In genomic region chr7:109220026-109220425, GRCm38 (mm10) we compare ENCODE assay signal across 21 mouse cellular contexts. TPM values are rescaled to one million over a fixed set of nuclear protein-coding genes. Genes with fewer than 3 reads are reported as not detected.
DNase-seq lines count a peak whose midpoint lies in the region; ATAC-seq lines count a peak whose summit lies in the region.
"Had no signal": no experiment of that assay in that cellular context is flagged by ENCODE, and none has a peak within 500 bp of the region (broad histone marks: within the 10 kb centered on the region; RNA-seq: fewer than 3 reads in every experiment).

No protein-coding gene starts in this region.

- H3K27ac ChIP-seq in hindbrain, embryonic 13.5 days: peak overlapping the region; percentile 45
- H3K27ac ChIP-seq in hindbrain, embryonic 14.5 days: no peak overlapping the region
- no peak overlapping the region for H3K27ac ChIP-seq in neural tube, embryonic 11.5 days (ENCODE audit: low read depth, low read length)
- H3K27ac ChIP-seq in neural tube, embryonic 15.5 days (replicated peaks): no peak overlapping the region
- H3K27ac ChIP-seq: intestine, embryonic 15.5 days had no signal

- no peak overlapping the region for H3K4me3 ChIP-seq in hindbrain, embryonic 13.5 days
- no peak overlapping the region for H3K4me3 ChIP-seq in hindbrain, embryonic 14.5 days (replicated peaks; ENCODE audit: low read length)
- no peak overlapping the region for H3K4me3 ChIP-seq in neural tube, embryonic 11.5 days (ENCODE audit: low read depth, low read length)
- no peak overlapping the region for H3K4me3 ChIP-seq in neural tube, embryonic 15.5 days (replicated peaks)
- H3K4me3 ChIP-seq: intestine, embryonic 15.5 days had no signal

- 71% methylated on average over 4 of the region's 4 CpGs for WGBS in hindbrain, embryonic 13.5 days
- WGBS in hindbrain, embryonic 14.5 days: 70% methylated on average over 4 of the region's 4 CpGs
- 87% methylated on average over 4 of the region's 4 CpGs for WGBS in neural tube, embryonic 11.5 days
- 78% methylated on average over 4 of the region's 4 CpGs for WGBS in neural tube, embryonic 15.5 days

- H3K36me3 ChIP-seq in hindbrain, embryonic 13.5 days: no peaks in the 10 kb centered on the region
- no peaks in the 10 kb centered on the region for H3K36me3 ChIP-seq in hindbrain, embryonic 14.5 days (replicated peaks; ENCODE audit: control insufficient read depth, insufficient read depth)
- H3K36me3 ChIP-seq in neural tube, embryonic 11.5 days (ENCODE audit: control insufficient read depth, insufficient read depth, low read length): no peaks in the 10 kb centered on the region
- no peaks in the 10 kb centered on the region for H3K36me3 ChIP-seq in neural tube, embryonic 15.5 days
- H3K36me3 ChIP-seq: G1E; intestine, embryonic 15.5 days had no signal

- H3K4me1 ChIP-seq in hindbrain, embryonic 13.5 days (replicated peaks): peaks cover 36% of the 10 kb centered on the region
- peaks cover 28% of the 10 kb centered on the region for H3K4me1 ChIP-seq in hindbrain, embryonic 14.5 days (replicated peaks; ENCODE audit: control insufficient read depth, insufficient read depth, low read length)
- H3K4me1 ChIP-seq in neural tube, embryonic 11.5 days (ENCODE audit: control insufficient read depth, insufficient read depth, low read length): no peaks in the 10 kb centered on the region
- H3K4me1 ChIP-seq in neural tube, embryonic 15.5 days: peaks cover 30% of the 10 kb centered on the region

- no peaks in the 10 kb centered on the region for H3K9me3 ChIP-seq in hindbrain, embryonic 13.5 days
- no peaks in the 10 kb centered on the region for H3K9me3 ChIP-seq in hindbrain, embryonic 14.5 days (ENCODE audit: control insufficient read depth, low read length)
- H3K9me3 ChIP-seq in neural tube, embryonic 11.5 days (ENCODE audit: control insufficient read depth, low read length): no peaks in the 10 kb centered on the region
- no peaks in the 10 kb centered on the region for H3K9me3 ChIP-seq in neural tube, embryonic 15.5 days (replicated peaks)
- H3K9me3 ChIP-seq: G1E; intestine, embryonic 15.5 days had no signal

- no peak overlapping the region for H3K4me2 ChIP-seq in hindbrain, embryonic 13.5 days
- H3K4me2 ChIP-seq in hindbrain, embryonic 14.5 days (replicated peaks): no peak overlapping the region
- no peak overlapping the region for H3K4me2 ChIP-seq in neural tube, embryonic 11.5 days (ENCODE audit: low read depth)
- no peak overlapping the region for H3K4me2 ChIP-seq in neural tube, embryonic 15.5 days
- H3K4me2 ChIP-seq: heart, embryonic 11.5 days; intestine, embryonic 15.5 days had no signal

- H3K9ac ChIP-seq in hindbrain, embryonic 13.5 days: no peak overlapping the region
- no peak overlapping the region for H3K9ac ChIP-seq in hindbrain, embryonic 14.5 days
- H3K9ac ChIP-seq in neural tube, embryonic 11.5 days (ENCODE audit: low read length): no peak overlapping the region
- no peak overlapping the region for H3K9ac ChIP-seq in neural tube, embryonic 15.5 days (replicated peaks)
- H3K9ac ChIP-seq: intestine, embryonic 15.5 days had no signal

- intact Hi-C loops in heart, postnatal 10 days (cut with DNase I): no loop called here

- ATAC-seq in hindbrain, embryonic 13.5 days (ENCODE audit: low FRiP score): no peak
- ATAC-seq in hindbrain, embryonic 14.5 days (ENCODE audit: low FRiP score): no peak
- ATAC-seq in neural tube, embryonic 11.5 days (ENCODE audit: insufficient read depth, low FRiP score, low TSS enrichment): no peak
- no peak for ATAC-seq in neural tube, embryonic 15.5 days (ENCODE audit: low FRiP score)
- ATAC-seq: activated CD4-positive, CD25-positive, alpha-beta regulatory T cell, adult 4 months; forebrain, embryonic 14.5 days; intestine, embryonic 15.5 days had no signal

- peak; percentile 57 for DNase-seq in heart, adult 11 months
- no peak for DNase-seq in heart, postnatal 10 days
- DNase-seq in hindbrain, embryonic 14.5 days (ENCODE audit: low spot score): no peak
- DNase-seq in neural tube, embryonic 11.5 days (ENCODE audit: low spot score): peak; percentile 8
- DNase-seq in cerebellum, adult 8-10 months: no peak
- DNase-seq: adrenal gland, adult 8-10 months; adrenal gland, postnatal 25 days; B cell, adult 2 months; cerebellum, adult 11-12 months; cerebellum, adult 9-10 months; cerebellum, postnatal 14 days; gastrocnemius, postnatal 25 days; heart, postnatal 36 days; kidney, adult 11 months had no signal

- H3K27me3 ChIP-seq in hindbrain, embryonic 13.5 days: 0 out of 2 replicates have a peak, but pooled peaks cover 6% of the 10 kb centered on the region
- H3K27me3 ChIP-seq in hindbrain, embryonic 14.5 days (ENCODE audit: control insufficient read depth, insufficient read depth, low read length): no peaks in the 10 kb centered on the region
- H3K27me3 ChIP-seq in neural tube, embryonic 11.5 days (ENCODE audit: control insufficient read depth, insufficient read depth, low read length): no peaks in the 10 kb centered on the region
- H3K27me3 ChIP-seq in neural tube, embryonic 15.5 days (replicated peaks): peaks cover 10% of the 10 kb centered on the region; the same call in 1 of the 2 replicates
- H3K27me3 ChIP-seq: intestine, embryonic 15.5 days had no signal

RNA-seq across cellular contexts. Expression of gene Lmo1, which starts 45.0 kb away (rescaled TPM):
- total RNA-seq in heart, postnatal 10 days (2021): 1 to 10 TPM; 2.0 to 2.8 TPM
- 42.8 and 49.8 TPM in 2 replicates for polyA plus RNA-seq in hindbrain, embryonic 13.5 days (2015; fragmentation: Nextera tagmentation; extraction: Ambion mirVana)
- polyA plus RNA-seq in hindbrain, embryonic 14.5 days (2014; fragmentation: Nextera tagmentation; extraction: Ambion mirVana): 55.2 and 64.9 TPM in 2 replicates
- polyA plus RNA-seq in neural tube, embryonic 11.5 days (2014; fragmentation: Nextera tagmentation; extraction: Ambion mirVana): 23.4 and 25.0 TPM in 2 replicates
- polyA plus RNA-seq in neural tube, embryonic 15.5 days (2015; fragmentation: Nextera tagmentation; extraction: Ambion mirVana): 26.9 and 37.1 TPM in 2 replicates
- total RNA-seq: G1E had no signal
- polyA plus RNA-seq: activated CD4-positive, CD25-positive, alpha-beta regulatory T cell, adult 4 months; G1E had no signal

Comparison
In these comparisons a context has a peak if more than half of its experiments do, and no peak if none do; other contexts are left out.
1. DNase-seq: peak in heart, adult 11 months (single experiment) and neural tube, embryonic 11.5 days (single experiment); none in heart, postnatal 10 days (0 of 2), hindbrain, embryonic 14.5 days (single experiment) and cerebellum, adult 8-10 months (single experiment).